Mouse (Mus musculus) stomach, embryonic 16.5 days (tissue): ENCODE data around the gene Psd4. TPM values are rescaled to one million over a fixed set of nuclear protein-coding genes. Genes with fewer than 3 reads are reported as not detected.

Experiments
- ATAC-seq: fragments of 200-750 bp; cut with Nextera tagmentation; 2 replicates; pipeline ENCODE4 v1.8.0; 2017; ENCODE audit warnings: moderate number of reproducible peaks, moderate TSS enrichment; ENCODE audit not compliant: insufficient read depth, low FRiP score
- H3K27ac ChIP-seq: fragments of 300-500 bp; sonication (generic); 2 replicates; pipeline ENCODE4 v1.5.1; 2014; ENCODE audit warnings: low read length
- H3K27me3 ChIP-seq: fragments of 300-500 bp; sonication (generic); 2 replicates; pipeline ENCODE4 v1.6.1; 2014; ENCODE audit warnings: low read length, control low read depth, mixed read lengths; ENCODE audit not compliant: control insufficient read depth, insufficient read depth
- H3K36me3 ChIP-seq: fragments of 300-500 bp; sonication (generic); 2 replicates; pipeline ENCODE4 v1.6.1; 2014; ENCODE audit warnings: low read length; ENCODE audit not compliant: control insufficient read depth, insufficient read depth
- H3K4me1 ChIP-seq: fragments of 300-500 bp; sonication (generic); 2 replicates; pipeline ENCODE4 v1.6.1; 2014; ENCODE audit warnings: low read length, control low read depth, mixed read lengths; ENCODE audit not compliant: control insufficient read depth, insufficient read depth
- H3K4me2 ChIP-seq: fragments of 300-500 bp; sonication (generic); 2 replicates; pipeline ENCODE4 v1.6.1; 2014; ENCODE audit warnings: low read depth, low read length, mixed read lengths
- H3K4me3 ChIP-seq: fragments of 300-500 bp; sonication (generic); replicated peaks from 2 replicates; pipeline ENCODE4 v1.5.1; 2014; ENCODE audit warnings: mild to moderate bottlenecking, low read length
- H3K9ac ChIP-seq: fragments of 300-500 bp; sonication (generic); 2 replicates; pipeline ENCODE4 v1.6.1; 2014; ENCODE audit warnings: low read length
- H3K9me3 ChIP-seq: fragments of 300-500 bp; sonication (generic); replicated peaks from 2 replicates; pipeline ENCODE4 v1.6.1; 2016; ENCODE audit warnings: low read length, control low read depth; ENCODE audit not compliant: control insufficient read depth
- WGBS: fragments of 180-500 bp; shearing (Covaris S2); extraction: QIAGEN DNeasy Blood & Tissue Kit; methylation state at CpG from one replicate; pipeline ENCODE4 v1.1.7; 2014; 5-methylcytosine and 5-hydroxymethylcytosine counted together
- polyA plus RNA-seq: library from polyadenylated mRNA; unstranded; fragments of >200 nt; fragmentation: Nextera tagmentation; extraction: Ambion mirVana; gene quantifications from 2 replicates; pipeline ENCODE4 v1.2.1, GENCODE M21; 2015

The Psd4 gene
- polyA plus RNA-seq, 1 experiment from 2014 or later = 9.4 TPM

DNA sequence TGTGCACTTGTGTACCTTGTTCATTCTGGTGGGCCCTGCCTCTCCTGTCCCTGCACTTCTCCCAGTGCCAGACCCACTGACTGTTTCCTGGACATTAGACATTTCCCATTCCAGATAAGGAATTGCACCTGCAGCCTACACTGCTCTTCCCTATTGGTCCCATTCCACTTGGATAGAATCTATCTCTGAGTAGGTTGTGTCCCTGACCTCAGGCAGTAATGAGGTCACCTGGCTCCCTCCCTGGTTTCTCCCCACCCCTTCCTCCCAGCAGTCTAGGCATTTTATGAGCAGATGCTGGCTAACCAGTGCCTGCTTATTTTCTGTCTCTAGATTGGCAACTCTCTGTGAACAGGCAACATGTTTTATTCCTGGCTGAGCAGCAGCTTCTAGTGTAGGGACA, 17.0 kb downstream of the Psd4 start:
- Histone ChIP-seq H3K27me3 (no peaks in the 10 kb centered on the region), H3K36me3 (no peaks in the 10 kb centered on the region), H3K4me2 (no peak overlapping the region), H3K9ac (no peak overlapping the region; the same call in 1 of the 2 replicates), H3K4me1 (peaks cover 9% of the 10 kb centered on the region; the same call in 1 of the 2 replicates), H3K9me3 (no peaks in the 10 kb centered on the region), H3K4me3 (no peak overlapping the region), H3K27ac (peak overlapping the region; percentile 62; the same call in 1 of the 2 replicates)
- ATAC-seq = no peak

DNA sequence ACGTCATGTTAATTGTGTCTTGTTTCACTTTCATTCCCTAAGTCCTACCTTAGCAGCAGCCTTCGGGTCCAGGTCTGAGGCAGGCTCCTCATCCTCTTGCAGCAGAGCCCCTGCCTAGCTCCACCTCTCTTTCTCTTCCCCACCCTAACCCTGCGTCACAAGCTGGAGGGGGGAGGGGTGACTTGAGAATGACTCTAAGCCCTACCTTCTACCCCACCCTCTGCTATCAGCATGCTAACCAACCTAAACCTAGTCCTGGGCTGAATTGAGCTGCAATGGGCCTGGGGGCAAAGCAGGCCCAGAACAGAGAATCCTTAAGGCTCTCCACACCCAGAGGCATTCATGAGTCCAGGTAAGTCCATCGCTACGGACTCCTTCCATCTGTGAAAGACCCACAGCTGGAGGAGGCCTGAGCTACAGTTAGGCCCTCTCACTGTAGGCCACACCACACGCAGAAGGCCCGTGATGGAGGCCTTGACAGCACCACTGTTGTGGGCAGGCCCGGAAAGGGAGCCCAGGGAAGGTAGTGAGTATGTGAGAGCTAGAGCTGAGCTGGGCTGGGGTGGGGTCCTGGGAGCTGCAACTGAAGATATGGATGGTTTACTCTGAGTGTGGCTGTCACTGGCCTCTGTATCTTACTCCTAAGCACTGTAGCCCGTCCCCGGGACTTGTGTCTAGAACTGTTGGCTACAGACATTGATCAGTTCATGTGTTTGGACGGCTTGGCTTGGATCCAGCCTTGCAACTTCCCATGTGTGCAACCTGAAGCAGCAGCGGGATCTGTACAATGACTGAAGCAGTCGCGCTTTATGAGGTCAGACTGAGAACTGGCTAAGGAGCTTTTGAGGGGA, 18.0 kb downstream of the Psd4 start:
- no peaks in the 10 kb centered on the region for H3K36me3 ChIP-seq
- peak; percentile 85 for ATAC-seq
- peak overlapping the region; percentile 62 for H3K27ac ChIP-seq
- WGBS = 73% methylated on average over 14 of the region's 14 CpGs
- no peak overlapping the region for H3K9ac ChIP-seq
- no peaks in the 10 kb centered on the region for H3K9me3 ChIP-seq
- H3K4me3 ChIP-seq = no peak overlapping the region
- no peaks in the 10 kb centered on the region for H3K27me3 ChIP-seq
- H3K4me1 ChIP-seq = peaks cover 9% of the 10 kb centered on the region; the same call in 1 of the 2 replicates
- H3K4me2 ChIP-seq = 0 out of 2 replicates have a peak overlapping the region, but pooled peaks have one; percentile 17

DNA sequence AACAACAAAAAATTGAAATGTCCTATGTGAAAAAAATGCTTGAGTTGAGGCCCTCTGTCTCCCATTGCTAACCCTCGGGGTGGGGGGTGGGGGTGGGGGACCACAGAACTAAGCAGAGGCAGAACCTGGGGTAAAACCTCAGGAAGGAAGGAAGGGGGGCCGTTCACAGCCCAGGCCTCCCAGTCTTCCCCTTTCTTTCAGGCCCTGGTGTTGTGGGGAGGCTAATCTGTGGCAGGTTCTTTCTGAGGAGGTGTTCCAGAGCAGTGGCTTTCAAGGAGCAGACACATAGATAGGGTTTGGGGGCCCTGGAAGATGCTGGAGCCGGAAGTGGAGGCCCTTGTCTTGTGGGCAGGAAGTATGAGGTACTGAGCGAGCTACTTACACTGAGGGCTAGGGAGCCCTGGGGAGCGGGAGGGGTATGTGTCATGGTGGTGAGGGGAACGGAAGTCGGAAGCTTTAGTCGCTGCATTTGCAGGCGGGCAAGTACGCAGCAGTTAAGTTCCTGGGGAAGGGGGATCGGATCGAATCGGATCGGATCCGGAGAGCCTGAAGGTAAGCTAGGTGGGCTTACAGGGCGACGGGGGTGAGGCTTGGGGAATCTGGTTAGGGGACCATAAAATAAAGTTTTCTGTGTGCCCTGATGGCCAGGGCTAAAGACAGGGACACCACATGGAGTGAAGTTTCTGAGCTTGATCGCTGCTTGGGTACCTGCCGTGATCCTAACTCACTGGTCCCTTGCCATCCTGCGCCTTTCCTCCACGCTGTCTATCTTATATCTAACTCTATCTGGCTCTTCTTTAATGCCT, 19.0 kb downstream of the Psd4 start:
- ATAC-seq = no peak
- 78% methylated on average over 21 of the region's 21 CpGs for WGBS
- H3K9me3 ChIP-seq = no peaks in the 10 kb centered on the region
- no peaks in the 10 kb centered on the region for H3K36me3 ChIP-seq
- no peak overlapping the region for H3K27ac ChIP-seq
- H3K9ac ChIP-seq = no peak overlapping the region
- no peaks in the 10 kb centered on the region for H3K27me3 ChIP-seq
- H3K4me1 ChIP-seq = peaks cover 9% of the 10 kb centered on the region; the same call in 1 of the 2 replicates
- H3K4me2 ChIP-seq = no peak overlapping the region
- H3K4me3 ChIP-seq = 0 out of 2 replicates have a peak overlapping the region, but pooled peaks have one; percentile 4

DNA sequence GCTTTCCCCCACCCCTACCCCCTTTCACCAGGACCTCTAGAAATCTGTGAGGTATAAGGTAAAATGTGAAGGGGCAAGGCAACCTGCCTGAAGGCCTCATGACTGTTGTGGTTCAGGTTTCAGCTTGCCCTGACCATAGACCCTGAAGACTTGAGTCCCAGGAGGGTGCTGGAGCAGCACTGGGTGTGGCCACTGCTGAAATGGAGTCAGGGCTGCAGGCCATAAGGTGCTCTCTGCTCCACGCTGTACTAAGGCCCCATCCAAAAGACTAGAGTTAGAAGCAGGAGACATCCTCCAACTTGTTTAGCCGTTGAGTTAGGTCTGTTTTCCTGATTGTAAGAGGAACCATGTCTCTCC, 19.6 kb downstream of the Psd4 start:
- H3K4me3 ChIP-seq = no peak overlapping the region
- no peaks in the 10 kb centered on the region for H3K27me3 ChIP-seq
- H3K4me2 ChIP-seq = no peak overlapping the region
- H3K4me1 ChIP-seq = peaks cover 9% of the 10 kb centered on the region; the same call in 1 of the 2 replicates
- no peaks in the 10 kb centered on the region for H3K36me3 ChIP-seq
- no peak overlapping the region for H3K27ac ChIP-seq
- no peak for ATAC-seq
- H3K9me3 ChIP-seq = no peaks in the 10 kb centered on the region
- WGBS = 72% methylated on average over 2 of the region's 2 CpGs
- no peak overlapping the region for H3K9ac ChIP-seq

DNA sequence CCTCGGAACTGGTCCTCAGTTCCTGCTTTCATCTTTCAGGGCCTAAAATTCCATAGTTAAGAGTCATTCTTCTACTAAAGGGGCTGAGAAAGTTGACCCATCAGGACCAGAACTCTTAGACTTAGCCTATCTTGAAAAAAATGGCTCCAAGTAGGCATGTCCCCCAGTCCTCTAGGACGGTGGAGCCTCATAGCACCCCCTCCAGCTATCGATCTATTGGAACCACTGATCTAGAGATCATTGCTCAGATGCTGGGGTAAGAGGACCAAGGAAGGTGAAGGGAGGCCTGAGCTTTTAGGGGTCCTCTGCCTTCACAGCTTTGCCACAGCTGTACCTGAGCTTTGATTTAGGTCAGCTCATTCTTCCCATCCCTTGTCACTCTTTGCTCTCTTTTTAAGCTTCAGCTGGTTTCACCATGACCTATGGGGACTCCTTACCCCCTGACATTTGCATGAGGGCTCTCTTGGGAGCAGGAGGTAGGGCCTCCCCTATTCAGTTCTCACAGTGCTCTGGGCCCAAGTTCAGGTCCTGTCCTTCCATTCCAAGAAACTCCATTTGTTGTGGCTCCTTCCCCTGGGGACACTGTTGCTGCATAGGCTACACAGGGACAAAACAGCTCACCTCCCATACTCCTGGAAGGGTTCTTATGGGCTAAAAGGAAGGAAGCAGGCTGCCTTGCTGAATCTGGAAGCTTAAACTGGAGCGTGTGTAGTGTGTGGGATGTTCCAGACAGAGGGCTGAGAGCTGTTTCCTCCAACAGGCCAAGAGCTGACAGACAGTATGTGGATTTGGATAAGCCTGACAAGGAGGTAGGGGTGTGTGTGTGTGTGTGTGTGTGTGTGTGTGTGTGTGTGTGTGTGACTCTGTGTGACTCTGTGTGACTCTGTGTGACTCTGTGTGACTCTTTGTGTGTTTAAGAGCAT, 20.2 kb downstream of the Psd4 start:
- Histone ChIP-seq H3K27ac (no peak overlapping the region), H3K9ac (no peak overlapping the region), H3K9me3 (no peaks in the 10 kb centered on the region), H3K4me3 (0 out of 2 replicates have a peak overlapping the region, but pooled peaks have one; percentile 1), H3K36me3 (no peaks in the 10 kb centered on the region), H3K4me1 (peaks cover 9% of the 10 kb centered on the region; the same call in 1 of the 2 replicates), H3K27me3 (no peaks in the 10 kb centered on the region), H3K4me2 (no peak overlapping the region)
- WGBS = 83% methylated on average over 4 of the region's 4 CpGs
- no peak for ATAC-seq

DNA sequence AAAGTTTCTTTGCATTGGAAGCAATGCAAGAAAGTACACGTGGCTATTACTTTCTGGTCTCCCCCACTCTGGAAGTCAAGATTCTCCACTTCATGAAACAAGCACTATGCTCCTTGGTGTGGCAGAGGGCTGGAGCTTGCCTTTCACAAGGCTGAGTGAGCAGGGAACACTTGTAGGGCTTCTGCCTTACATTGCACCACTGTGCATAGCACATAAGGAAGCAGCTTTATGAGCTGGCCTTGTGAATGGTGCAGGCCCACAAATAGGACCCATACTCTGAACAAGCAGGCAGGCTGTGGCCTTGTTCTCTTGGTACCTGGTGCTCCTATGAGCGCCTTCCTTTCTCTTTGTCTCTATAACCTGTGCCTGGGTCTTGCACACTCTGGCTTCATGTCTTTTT, 25.9 kb downstream of the Psd4 start:
- 76% methylated on average over 2 of the region's 2 CpGs for whole genome bisulfite sequencing
- ATAC-seq = no peak
- no peaks in the 10 kb centered on the region for H3K27me3 ChIP-seq
- no peak overlapping the region for H3K27ac ChIP-seq
- H3K4me1 ChIP-seq = no peaks in the 10 kb centered on the region
- no peaks in the 10 kb centered on the region for H3K9me3 ChIP-seq
- no peaks in the 10 kb centered on the region for H3K36me3 ChIP-seq
- no peak overlapping the region for H3K4me2 ChIP-seq
- H3K9ac ChIP-seq = no peak overlapping the region
- H3K4me3 ChIP-seq = no peak overlapping the region

DNA sequence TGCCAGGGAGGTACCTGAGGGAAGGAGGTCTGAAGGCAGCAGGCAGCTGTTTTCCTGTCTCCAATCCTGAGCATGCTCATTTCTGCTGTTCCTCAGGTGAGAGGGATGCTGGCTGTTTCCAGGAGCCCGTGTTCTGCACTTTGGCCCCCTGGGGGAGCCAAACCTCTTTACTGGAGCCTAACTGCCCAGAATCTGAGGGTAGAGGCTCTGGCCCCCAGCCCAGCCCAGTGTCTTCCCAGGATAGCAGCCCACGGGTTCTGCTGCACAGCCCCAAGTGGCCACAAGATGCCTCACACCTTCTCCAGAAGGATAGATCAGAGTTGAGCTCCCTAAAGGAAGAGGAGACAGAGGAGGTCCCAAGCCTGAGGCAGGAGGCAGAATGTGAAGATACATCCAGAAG, 29.7 kb downstream of the Psd4 start:
- ATAC-seq = no peak
- H3K9me3 ChIP-seq = no peaks in the 10 kb centered on the region
- H3K9ac ChIP-seq = no peak overlapping the region
- no peaks in the 10 kb centered on the region for H3K4me1 ChIP-seq
- no peak overlapping the region for H3K27ac ChIP-seq
- no peaks in the 10 kb centered on the region for H3K27me3 ChIP-seq
- H3K36me3 ChIP-seq = no peaks in the 10 kb centered on the region
- no peak overlapping the region for H3K4me2 ChIP-seq
- no peak overlapping the region for H3K4me3 ChIP-seq
- WGBS = 20% methylated on average over 2 of the region's 2 CpGs

DNA sequence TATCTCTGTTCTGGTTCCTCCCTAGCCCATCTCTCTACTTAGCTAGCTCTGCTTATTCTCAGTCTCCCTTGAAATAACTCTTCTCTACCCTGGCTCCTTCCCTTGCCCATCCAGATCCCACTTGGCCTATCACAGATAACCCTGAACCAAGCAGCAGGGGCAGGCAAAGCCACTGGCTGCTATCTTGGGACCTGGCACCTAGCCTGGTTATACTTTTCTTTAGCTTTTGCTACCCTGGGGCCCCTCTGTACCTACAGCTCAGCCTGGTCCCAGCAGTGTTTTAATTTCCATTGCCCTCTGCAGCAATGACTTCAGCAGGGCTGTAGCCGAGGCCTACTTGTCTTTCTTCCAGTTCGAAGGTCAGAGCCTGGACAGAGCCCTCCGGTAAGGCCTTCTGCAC, 33.3 kb downstream of the Psd4 start:
- H3K9me3 ChIP-seq = no peaks in the 10 kb centered on the region
- 91% methylated on average over 3 of the region's 3 CpGs for WGBS
- no peak overlapping the region for H3K27ac ChIP-seq
- no peaks in the 10 kb centered on the region for H3K36me3 ChIP-seq
- ATAC-seq = no peak
- H3K4me1 ChIP-seq = 0 out of 2 replicates have a peak, but pooled peaks cover 3% of the 10 kb centered on the region
- H3K4me2 ChIP-seq = no peak overlapping the region
- H3K9ac ChIP-seq = no peak overlapping the region
- no peaks in the 10 kb centered on the region for H3K27me3 ChIP-seq
- H3K4me3 ChIP-seq = no peak overlapping the region
